8 mouse cellular contexts compared by ENCODE assay signal in the genomic region with DNA sequence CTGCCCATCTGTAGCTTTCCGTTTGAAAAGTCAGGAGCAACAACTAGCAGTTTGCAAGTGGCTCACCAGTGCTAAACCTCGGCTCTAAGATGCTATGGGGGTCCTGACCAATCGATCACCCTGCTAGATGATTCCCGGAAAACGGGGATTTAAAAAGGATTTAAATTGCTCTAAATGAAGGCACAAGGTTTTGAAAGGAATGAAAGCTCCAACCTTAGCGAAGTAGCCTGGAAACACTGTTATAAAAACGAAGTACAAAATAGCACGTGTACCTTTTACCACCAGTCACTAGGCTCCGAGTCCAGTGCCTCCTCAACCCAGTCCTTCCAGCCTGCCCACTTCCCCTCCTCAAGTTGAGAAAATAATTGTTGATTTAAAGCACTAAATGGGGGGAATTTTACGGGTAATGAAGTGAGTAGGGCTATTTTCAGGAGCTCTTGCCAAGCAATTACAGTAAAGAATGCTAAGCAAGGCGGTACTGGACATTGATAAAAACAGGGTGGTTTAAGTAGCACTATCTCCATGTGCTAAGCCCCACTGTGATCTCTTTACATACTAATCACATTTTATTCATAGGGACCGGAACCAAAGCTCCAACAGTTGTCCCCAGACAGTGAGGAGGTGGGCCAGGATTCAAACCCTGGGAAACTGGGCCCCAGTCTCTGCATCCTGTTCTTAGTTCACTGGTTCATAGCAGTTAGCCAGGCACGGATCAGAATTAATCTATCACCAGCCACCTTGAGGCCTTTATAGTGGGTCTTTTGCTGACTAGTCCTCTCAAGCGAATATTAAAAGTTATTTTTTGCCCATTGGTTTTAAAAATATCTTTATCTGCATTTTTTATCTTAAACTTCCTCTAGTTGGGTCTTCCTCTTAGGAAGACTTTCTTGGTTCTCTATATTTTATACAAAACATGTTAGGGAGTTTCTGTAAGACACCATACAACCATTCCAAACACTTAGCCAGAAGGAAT. TPM values are rescaled to one million over a fixed set of nuclear protein-coding genes. Genes with fewer than 3 reads are reported as not detected.
DNase-seq lines count a peak whose midpoint lies in the region; ATAC-seq and TF ChIP-seq lines count a peak whose summit lies in the region.

No protein-coding gene starts in this region.

- DNase-seq in lung, postnatal 0 days (ENCODE audit: low spot score) = peak; percentile 63
- DNase-seq in lung, postnatal 4 days = no peak
- DNase-seq in natural killer cell, adult 2 months (ENCODE audit: low spot score in 2 of 2) = no peak
- DNase-seq in cerebellum, adult 18-20 months = no peak
- DNase-seq in spleen, postnatal 14 days (ENCODE audit: low spot score in 2 of 2) = no peak

- ATAC-seq in lung, postnatal 0 days = no peak
- 0 out of 2 replicates have a peak, but pooled peaks have one; percentile 20 for ATAC-seq in erythroblast, adult 5-6 weeks (replicated peaks; ENCODE audit: low FRiP score, poor library complexity, severe bottlenecking)
- ATAC-seq in limb, embryonic 12.5 days (ENCODE audit: insufficient number of reproducible peaks, insufficient read depth, low FRiP score, low TSS enrichment, low read depth) = no peak
- no peak for ATAC-seq in stomach, embryonic 14.5 days (ENCODE audit: insufficient number of reproducible peaks, insufficient read depth, low FRiP score, low read depth)

- H3K36me3 ChIP-seq in lung, postnatal 0 days (ENCODE audit: insufficient read depth, low read length) = no peaks in the 10 kb centered on the region
- H3K36me3 ChIP-seq in limb, embryonic 12.5 days = peaks cover 16% of the 10 kb centered on the region
- peaks cover 20% of the 10 kb centered on the region for H3K36me3 ChIP-seq in stomach, embryonic 14.5 days (ENCODE audit: control insufficient read depth, insufficient read depth, low read length)

- TF ChIP-seq CTCF in lung, postnatal 0 days (IDR thresholded peaks at IDR 0.05) = no peak

- peak overlapping the region; percentile 51 for H3K9ac ChIP-seq in lung, postnatal 0 days (replicated peaks; ENCODE audit: low read depth)
- 0 out of 2 replicates have a peak overlapping the region, but pooled peaks have one; percentile 32 for H3K9ac ChIP-seq in limb, embryonic 12.5 days (replicated peaks)
- peak overlapping the region; percentile 28; the same call in 1 of the 2 replicates for H3K9ac ChIP-seq in stomach, embryonic 14.5 days (replicated peaks; ENCODE audit: low read depth, low read length)

- H3K27ac ChIP-seq in lung, postnatal 0 days (ENCODE audit: low read length) = peak overlapping the region; percentile 84
- H3K27ac ChIP-seq in limb, embryonic 12.5 days = peak overlapping the region; percentile 46; the same call in 1 of the 2 replicates
- peak overlapping the region; percentile 84; the same call in 1 of the 2 replicates for H3K27ac ChIP-seq in stomach, embryonic 14.5 days (ENCODE audit: low read length)

- H3K4me3 ChIP-seq in lung, postnatal 0 days (ENCODE audit: low read depth, low read length) = peak overlapping the region; percentile 70
- peak overlapping the region; percentile 81 for H3K4me3 ChIP-seq in limb, embryonic 12.5 days (replicated peaks)
- H3K4me3 ChIP-seq in stomach, embryonic 14.5 days (ENCODE audit: low read depth, low read length) = peak overlapping the region; percentile 72

- TF ChIP-seq EP300 in lung, postnatal 0 days (IDR thresholded peaks at IDR 0.05) = no peak; the same call in 1 of the 2 replicates

- no peaks in the 10 kb centered on the region for H3K27me3 ChIP-seq in lung, postnatal 0 days (replicated peaks; ENCODE audit: insufficient read depth, low read length)
- peaks cover 5% of the 10 kb centered on the region for H3K27me3 ChIP-seq in limb, embryonic 12.5 days
- no peaks in the 10 kb centered on the region for H3K27me3 ChIP-seq in stomach, embryonic 14.5 days (ENCODE audit: control insufficient read depth, insufficient read depth, low read length)

- peaks cover 30% of the 10 kb centered on the region; the same call in 1 of the 2 replicates for H3K4me1 ChIP-seq in lung, postnatal 0 days (ENCODE audit: insufficient read depth, low read depth, low read length)
- H3K4me1 ChIP-seq in limb, embryonic 12.5 days (replicated peaks) = peaks cover 80% of the 10 kb centered on the region
- peaks cover 54% of the 10 kb centered on the region for H3K4me1 ChIP-seq in stomach, embryonic 14.5 days (ENCODE audit: control insufficient read depth, insufficient read depth, low read length)

- 26% methylated on average over 14 of the region's 14 CpGs for WGBS in lung, postnatal 0 days
- 29% methylated on average over 14 of the region's 14 CpGs for WGBS in limb, embryonic 12.5 days
- WGBS in stomach, embryonic 14.5 days = 35% methylated on average over 14 of the region's 14 CpGs

- no peaks in the 10 kb centered on the region for H3K9me3 ChIP-seq in lung, postnatal 0 days (ENCODE audit: low read length)
- H3K9me3 ChIP-seq in limb, embryonic 12.5 days = no peaks in the 10 kb centered on the region
- no peaks in the 10 kb centered on the region for H3K9me3 ChIP-seq in stomach, embryonic 14.5 days (ENCODE audit: control insufficient read depth, low read depth, low read length)

- peak overlapping the region; percentile 65 for H3K4me2 ChIP-seq in lung, postnatal 0 days (replicated peaks; ENCODE audit: low read depth, low read length)
- peak overlapping the region; percentile 84 for H3K4me2 ChIP-seq in limb, embryonic 12.5 days
- H3K4me2 ChIP-seq in stomach, embryonic 14.5 days (replicated peaks; ENCODE audit: low read depth, low read length) = peak overlapping the region; percentile 93

RNA-seq across cellular contexts. Expression of a gene that starts 7.1 kb away (rescaled TPM):
- 695 and 781 TPM in 2 replicates for polyA plus RNA-seq in lung, postnatal 0 days (2015; fragmentation: Nextera tagmentation; extraction: Ambion mirVana)
- 213 and 329 TPM in 2 replicates for total RNA-seq in erythroblast, adult 5-6 weeks (2015; ENCODE audit: low replicate concordance)
- 393 and 461 TPM in 2 replicates for total RNA-seq in erythroblast, adult 5-6 weeks (2017; ENCODE audit: low replicate concordance)
- 555 and 579 TPM in 2 replicates for polyA plus RNA-seq in limb, embryonic 12.5 days (2016; fragmentation: Nextera tagmentation; extraction: Ambion mirVana)
- polyA plus RNA-seq in stomach, embryonic 14.5 days (2014; fragmentation: Nextera tagmentation; extraction: Ambion mirVana) = 1,242 and 1,294 TPM in 2 replicates
